Mouse (Mus musculus) Patski (cell line): ENCODE data around the gene Cryba1. TPM values are rescaled to one million over a fixed set of nuclear protein-coding genes. Genes with fewer than 3 reads are reported as not detected.

Experiments used
- ATAC-seq: fragments of 100-300 bp; one replicate; pipeline ENCODE4 v1.8.0; 2021
- CTCF ChIA-PET: fragments of 350-600 bp; sonication (Branson Sonifier 250); formaldehyde crosslinking; loops from one replicate; lab custom pipeline; 2022; ENCODE audit warnings: inconsistent platforms; lab: Charles Lee
- POLR2A ChIA-PET: fragments of 350-600 bp; sonication (Branson Sonifier 250); formaldehyde crosslinking; loops from one replicate; lab custom pipeline; 2022; ENCODE audit warnings: antibody characterized with exemption, inconsistent platforms; lab: Charles Lee
- DNase-seq: peaks from one replicate; pipeline ENCODE4 v3.0.0-alpha.2; 2011; ENCODE audit warnings: low read depth, low spot score
- H3K27me3 ChIP-seq: fragments of 371-371 bp; one replicate; pipeline ENCODE4 v1.5.1; 2021
- CTCF ChIP-seq: fragments of 100-300 bp; IDR thresholded peaks from one replicate; pipeline ENCODE4 v1.5.1; 2021
- in situ Hi-C: fragments of 300-500 bp; cut with MboI; formaldehyde crosslinking; loops from 3 replicates; pipeline ENCODE4 v1.11.1; 2018; ENCODE audit warnings: low pct_unique_long_range_greater_than_20kb, mixed read lengths
- polyA plus RNA-seq: library from polyadenylated mRNA; unstranded; gene quantifications from one replicate; pipeline ENCODE4 v1.2.3, GENCODE M21; 2021

Gene Cryba1
- polyA plus RNA-seq, 1 experiment from 2014 or later, result not detected

DNA sequence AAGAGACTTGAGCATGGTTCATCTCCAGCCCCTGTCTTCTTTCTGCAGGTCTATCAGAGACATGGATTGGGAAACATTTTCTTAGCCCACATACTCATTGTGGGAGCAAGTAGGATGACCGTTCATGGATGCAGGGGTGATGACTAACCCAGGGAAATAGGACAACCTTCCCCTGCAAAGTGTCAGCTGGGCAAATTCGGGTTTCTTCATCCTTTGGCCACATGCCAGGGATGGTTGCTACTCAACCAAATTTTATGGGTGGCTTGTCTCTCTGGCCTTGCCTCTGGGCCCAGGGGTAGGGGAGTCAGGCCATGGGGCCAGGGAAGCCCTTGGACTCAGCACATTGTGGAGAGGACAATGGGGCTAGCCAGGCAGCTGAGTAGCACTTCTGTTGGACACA, 3.5 kb upstream of the Cryba1 start:
- in situ Hi-C loops, result no loop called here
- TF ChIP-seq CTCF, result no peak
- ChIA-PET CTCF (interaction anchor here (0.9 to 1.6 kb wide), 2 partner anchors 8 to 9 kb away, joined by 3 to 4 read pairs; no protein-coding TSS in a partner anchor), POLR2A (no interaction called here)
- H3K27me3 ChIP-seq, result no peaks in the 10 kb centered on the region
- DNase-seq (peak; percentile 51), ATAC-seq (peak; percentile 62)

DNA sequence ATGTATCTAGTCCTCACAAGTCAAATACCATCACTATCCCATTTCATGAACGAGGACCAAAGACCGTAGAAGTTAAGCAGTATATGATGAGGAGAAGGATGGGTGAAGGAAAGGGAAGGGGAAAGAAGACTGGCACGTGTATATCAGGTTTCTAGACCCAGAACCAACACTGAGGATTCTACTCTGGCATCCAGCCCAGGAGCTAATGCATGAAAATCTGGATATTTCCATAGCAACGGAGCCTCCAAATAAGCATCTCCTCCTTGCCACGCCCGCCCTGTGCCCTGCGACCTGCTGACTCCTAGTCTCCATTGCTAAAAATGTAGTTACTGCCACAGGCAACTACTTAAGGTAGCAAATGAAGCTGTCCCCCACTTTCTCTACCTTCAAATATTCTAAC, 317 bp downstream of the Cryba1 start:
- TF ChIP-seq CTCF, result no peak
- ATAC-seq, result no peak
- POLR2A ChIA-PET, result no interaction called here
- in situ Hi-C loops, result no loop called here
- no peak for DNase-seq
- CTCF ChIA-PET, result no interaction called here
- H3K27me3 ChIP-seq, result no peaks in the 10 kb centered on the region

DNA sequence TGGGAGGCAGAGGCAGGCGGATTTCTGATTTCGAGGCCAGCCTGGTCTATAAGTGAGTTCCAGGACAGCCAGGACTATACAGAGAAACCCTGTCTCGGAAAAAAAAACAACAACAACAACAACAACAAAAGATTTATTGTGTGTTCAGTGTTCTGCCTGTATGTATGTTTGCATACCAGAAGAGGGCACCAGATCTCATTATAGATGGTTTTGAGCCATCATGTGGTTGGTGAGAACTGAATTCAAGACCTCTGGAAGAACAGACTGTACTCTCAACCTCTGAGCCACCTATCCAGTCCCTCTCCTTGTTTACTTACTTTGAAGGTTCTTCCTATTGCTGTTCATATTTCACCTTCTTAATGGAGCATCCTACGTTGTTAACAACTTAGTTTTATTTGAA, 3.7 kb downstream of the Cryba1 start:
- no peak for ATAC-seq
- ChIA-PET POLR2A (no interaction called here), CTCF (no interaction called here)
- TF ChIP-seq CTCF, result peak; percentile 39
- no peaks in the 10 kb centered on the region for H3K27me3 ChIP-seq
- in situ Hi-C loops, result no loop called here
- no peak for DNase-seq

DNA sequence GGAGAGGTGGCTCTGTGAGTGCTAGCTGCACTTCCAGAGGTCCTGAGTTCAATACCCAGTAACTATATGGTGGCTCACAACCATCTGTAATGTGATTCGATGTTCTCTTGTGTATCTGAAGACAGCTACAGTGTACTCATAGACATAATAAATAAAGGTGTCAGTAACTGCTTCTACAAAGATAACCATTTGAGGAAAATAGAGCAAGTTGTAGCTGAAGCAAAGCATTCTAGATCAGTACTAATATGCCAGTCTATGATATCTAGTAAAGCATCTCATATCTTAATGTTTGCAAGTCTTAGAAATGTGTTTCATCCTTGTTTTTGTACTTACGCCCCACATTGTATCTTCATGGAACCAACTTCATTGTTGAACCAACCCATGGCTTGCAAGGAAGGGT, 6.0 kb downstream of the Cryba1 start:
- ATAC-seq, result no peak
- no peaks in the 10 kb centered on the region for H3K27me3 ChIP-seq
- CTCF ChIA-PET, result interaction anchor here (1.1 kb wide), 1 partner anchor 22 kb away, joined by 3 read pairs; no protein-coding TSS in a partner anchor
- in situ Hi-C loops, result no loop called here
- no peak for DNase-seq
- POLR2A ChIA-PET, result no interaction called here
- TF ChIP-seq CTCF, result no peak

DNA sequence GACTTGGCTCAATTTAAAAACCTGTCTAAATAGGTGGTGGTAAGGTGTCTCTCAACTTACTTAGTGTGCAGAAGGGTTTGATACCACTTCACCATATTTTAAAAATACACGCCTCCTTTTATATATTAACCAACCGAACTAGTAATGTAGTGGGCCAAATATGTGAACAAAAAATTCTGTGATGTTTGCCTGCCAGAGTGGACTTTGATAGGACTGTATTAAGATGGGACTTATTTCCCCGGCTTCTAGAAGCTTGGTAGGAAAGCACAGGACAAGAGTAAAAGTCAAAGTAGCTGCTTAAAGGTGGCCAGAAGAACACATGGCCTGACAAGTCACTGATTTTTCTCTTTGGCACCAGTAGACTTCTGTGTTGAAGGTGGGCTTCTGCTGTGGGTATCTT, 11.3 kb downstream of the Cryba1 start:
- no peak for DNase-seq
- ChIA-PET POLR2A (no interaction called here), CTCF (no interaction called here)
- no peak for ATAC-seq
- in situ Hi-C loops, result no loop called here
- no peaks in the 10 kb centered on the region for H3K27me3 ChIP-seq
- no peak for TF ChIP-seq CTCF

DNA sequence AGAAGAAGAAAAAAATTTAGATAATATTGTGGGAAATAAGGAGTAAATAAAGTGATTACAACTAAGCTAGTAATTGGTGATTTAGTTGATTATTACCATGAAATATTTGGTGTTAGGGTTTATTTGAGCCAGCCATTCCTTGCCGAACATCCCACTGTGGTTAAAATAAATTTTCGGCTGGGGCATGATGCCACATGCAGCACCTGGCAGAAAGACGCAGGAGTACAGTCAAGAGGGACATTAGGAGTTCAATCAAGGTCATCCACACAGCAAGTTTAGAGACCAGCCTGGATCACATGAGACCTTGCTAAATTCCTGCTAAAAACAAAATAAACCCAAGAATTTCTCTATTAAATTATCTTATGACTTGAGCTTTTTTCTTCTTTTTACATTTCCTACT, 16.0 kb downstream of the Cryba1 start:
- DNase-seq (no peak), ATAC-seq (no peak)
- H3K27me3 ChIP-seq, result no peaks in the 10 kb centered on the region
- no peak for TF ChIP-seq CTCF
- CTCF ChIA-PET, result interaction anchor here (1.0 kb wide), 1 partner anchor 16 kb away, joined by 3 read pairs; no protein-coding TSS in a partner anchor
- POLR2A ChIA-PET, result no interaction called here
- in situ Hi-C loops, result no loop called here

DNA sequence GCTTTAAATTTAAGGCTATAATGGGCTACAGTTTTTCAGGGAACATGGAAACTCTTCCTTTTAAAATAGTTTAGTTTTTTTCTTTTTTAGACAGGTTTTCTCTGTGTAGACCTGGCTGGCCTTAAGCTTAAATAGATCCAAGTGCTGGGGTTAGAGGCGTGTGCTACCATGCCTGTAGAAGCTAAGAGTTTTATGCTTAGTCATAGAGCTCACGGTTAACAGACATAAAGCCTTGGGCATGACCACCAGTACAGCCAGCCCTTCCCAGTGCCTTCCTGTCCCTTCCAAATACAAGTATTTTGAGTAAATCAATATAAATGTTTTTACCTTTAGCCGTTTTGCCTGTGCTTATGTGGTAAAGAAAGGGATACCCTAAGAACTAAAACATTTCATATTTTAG, 19.2 kb downstream of the Cryba1 start:
- DNase-seq (no peak), ATAC-seq (no peak)
- H3K27me3 ChIP-seq, result no peaks in the 10 kb centered on the region
- in situ Hi-C loops, result no loop called here
- no peak for TF ChIP-seq CTCF
- POLR2A ChIA-PET, result interaction anchor here (0.6 to 1.1 kb wide), 3 partner anchors 10 to 276 kb away, joined by 3 to 4 read pairs (median 3); no protein-coding TSS in a partner anchor
- CTCF ChIA-PET, result interaction anchor here (2.5 kb wide), 1 partner anchor 15 kb away, joined by 8 read pairs; no protein-coding TSS in a partner anchor

DNA sequence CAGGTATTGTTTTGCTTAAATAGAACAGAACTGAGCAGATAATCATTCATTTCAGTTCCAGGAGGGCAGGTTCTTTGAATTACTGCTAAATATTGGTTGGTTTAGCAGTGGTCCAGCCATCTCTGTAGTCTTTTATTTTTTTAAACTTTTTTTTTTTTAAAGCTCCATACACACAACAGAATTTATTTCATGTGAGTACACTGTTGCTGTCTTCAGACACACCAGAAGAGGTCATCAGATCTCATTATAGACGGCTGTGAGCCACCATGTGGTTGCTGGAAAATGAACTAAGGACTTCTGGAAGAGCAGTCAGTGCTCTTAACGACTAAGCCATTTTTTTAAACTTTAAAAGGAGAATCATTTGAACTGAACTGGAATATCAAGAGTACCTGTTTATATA, 27.9 kb downstream of the Cryba1 start:
- ATAC-seq, result no peak
- in situ Hi-C loops, result no loop called here
- no peaks in the 10 kb centered on the region for H3K27me3 ChIP-seq
- POLR2A ChIA-PET, result interaction anchor here (0.8 kb wide), 1 partner anchor 699 kb away, joined by 7 read pairs; the partner anchor contains the start of gene Slc6a4
- CTCF ChIA-PET, result interaction anchor here (1.3 to 1.6 kb wide), 2 partner anchors 10 to 22 kb away, joined by 3 read pairs; no protein-coding TSS in a partner anchor
- no peak for DNase-seq
- peak; percentile 29 for TF ChIP-seq CTCF

DNA sequence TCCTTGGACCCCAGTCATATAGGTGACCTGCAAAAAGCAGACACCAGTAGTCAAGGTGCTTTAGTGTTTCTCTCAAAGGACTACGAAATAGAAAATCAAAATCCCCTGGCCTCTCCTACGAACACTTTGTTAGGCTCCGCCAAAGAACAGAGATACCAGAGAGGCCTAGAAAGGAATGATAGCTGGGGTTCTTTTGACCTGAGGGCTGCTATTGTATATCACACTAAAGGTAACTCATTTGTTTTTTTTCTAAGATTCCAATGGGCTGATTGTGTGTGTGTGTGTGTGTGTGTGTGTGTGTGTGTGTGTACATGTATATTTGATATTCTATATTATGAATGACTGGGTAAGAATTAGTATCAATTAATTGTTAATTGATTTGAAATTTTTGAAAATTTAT, 32.1 kb downstream of the Cryba1 start:
- CTCF ChIA-PET, result interaction anchor here (1.1 kb wide), 1 partner anchor 16 kb away, joined by 3 read pairs; no protein-coding TSS in a partner anchor
- in situ Hi-C loops, result no loop called here
- H3K27me3 ChIP-seq, result no peaks in the 10 kb centered on the region
- DNase-seq (no peak), ATAC-seq (no peak)
- POLR2A ChIA-PET, result no interaction called here
- no peak for TF ChIP-seq CTCF

DNA sequence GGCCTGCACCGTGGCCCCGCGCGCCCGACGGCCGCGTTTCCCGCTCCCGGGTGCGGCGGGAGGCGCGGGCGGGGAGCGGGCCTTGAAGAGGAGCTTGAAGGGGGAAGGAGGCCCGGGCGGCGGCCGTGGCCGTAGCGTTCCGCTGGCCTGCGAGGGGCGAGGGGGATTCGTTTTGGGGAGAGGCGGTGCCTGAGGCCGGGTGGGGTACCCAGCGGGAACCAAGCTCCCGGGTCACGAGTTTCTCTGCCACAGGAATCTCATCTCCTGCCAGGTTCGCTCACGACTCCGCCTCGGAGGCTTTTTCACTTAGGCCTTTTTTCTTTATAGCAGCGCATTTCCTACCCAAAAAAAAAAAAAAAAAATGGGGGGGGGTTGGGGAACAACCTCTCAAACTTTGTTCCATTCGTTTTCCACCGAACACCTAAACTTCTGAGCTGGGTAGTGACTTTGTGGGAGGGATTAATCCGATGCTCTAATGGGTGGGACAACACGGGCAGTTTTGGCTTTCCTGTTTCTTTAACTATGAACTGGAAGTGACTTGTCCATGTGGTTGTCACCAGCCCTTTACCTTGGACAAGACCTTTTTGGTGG, 37.4 kb downstream of the Cryba1 start:
- POLR2A ChIA-PET, result interaction anchor here (0.7 kb wide), 2 partner anchors 75 to 679 kb away, joined by 3 to 4 read pairs; no protein-coding TSS in a partner anchor
- no peak for DNase-seq
- no peak for TF ChIP-seq CTCF
- CTCF ChIA-PET, result interaction anchor here (1.5 kb wide), 1 partner anchor 14 kb away, joined by 3 read pairs; no protein-coding TSS in a partner anchor
- ATAC-seq, result peak; percentile 10
- H3K27me3 ChIP-seq, result no peaks in the 10 kb centered on the region
- in situ Hi-C loops, result no loop called here

DNA sequence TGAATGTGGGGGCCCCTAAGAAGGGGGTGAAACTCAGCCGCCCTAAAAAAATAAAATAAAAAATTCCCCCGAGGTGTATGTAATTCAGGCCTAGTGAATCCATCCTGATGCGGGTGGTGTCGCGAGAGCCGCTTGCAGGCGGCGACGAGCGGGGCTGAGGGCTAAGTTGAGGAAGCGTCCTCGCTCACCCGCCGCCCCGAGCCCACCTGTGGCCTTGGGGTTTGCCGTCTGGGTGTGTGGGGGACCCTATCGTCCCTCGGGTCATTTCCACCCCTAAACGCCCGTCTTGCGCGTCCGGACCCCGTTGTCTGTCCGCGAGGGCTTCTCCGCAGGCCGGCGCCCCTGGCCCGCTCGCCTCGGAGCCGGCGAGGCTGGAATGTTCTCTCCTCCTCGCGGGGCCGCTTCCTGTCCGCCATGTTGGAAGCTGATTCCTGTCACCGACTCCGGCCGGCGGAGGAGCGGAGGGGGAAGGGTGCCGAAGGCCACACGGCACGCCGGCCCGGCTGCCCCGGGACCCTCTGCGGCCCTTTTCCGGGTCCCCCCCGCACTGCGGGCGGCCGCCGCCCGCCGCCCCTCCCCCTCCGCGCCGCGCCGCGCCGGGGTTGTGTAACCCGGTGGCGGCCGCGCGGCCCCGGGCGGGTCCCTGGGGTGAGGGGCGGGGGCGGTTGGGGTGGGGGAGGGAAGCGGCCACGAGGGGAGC, 38.1 kb downstream of the Cryba1 start:
- DNase-seq (no peak), ATAC-seq (peak; percentile 48)
- TF ChIP-seq CTCF, result no peak
- CTCF ChIA-PET, result no interaction called here
- POLR2A ChIA-PET, result interaction anchor here (0.7 to 1.5 kb wide), 4 partner anchors 30 to 680 kb away, joined by 3 to 4 read pairs (median 3); no protein-coding TSS in a partner anchor
- in situ Hi-C loops, result no loop called here
- H3K27me3 ChIP-seq, result no peaks in the 10 kb centered on the region
